Mouse (Mus musculus) stomach, embryonic 15.5 days (tissue): ENCODE data around the gene Akap10. TPM values are rescaled to one million over a fixed set of nuclear protein-coding genes. Genes with fewer than 3 reads are reported as not detected.
"Not testable (repeated sequence)": the region's sequence is repeated elsewhere in the genome, so short reads cannot be mapped to it uniquely, and the experiment has no call there.

ENCODE experiments used
- ATAC-seq: fragments of 200-750 bp; cut with Nextera tagmentation; 2 replicates; pipeline ENCODE4 v1.8.0; 2017; ENCODE audit warnings: low read depth, moderate number of reproducible peaks, moderate TSS enrichment; ENCODE audit not compliant: insufficient read depth, low FRiP score
- H3K27ac ChIP-seq: fragments of 300-500 bp; sonication (generic); 2 replicates; pipeline ENCODE4 v1.5.1; 2015; ENCODE audit warnings: mild to moderate bottlenecking, inconsistent platforms
- H3K27me3 ChIP-seq: fragments of 300-500 bp; sonication (generic); replicated peaks from 2 replicates; pipeline ENCODE4 v1.6.1; 2015; ENCODE audit warnings: inconsistent platforms
- H3K36me3 ChIP-seq: fragments of 300-500 bp; sonication (generic); 2 replicates; pipeline ENCODE4 v1.6.1; 2015; ENCODE audit warnings: inconsistent platforms
- H3K4me1 ChIP-seq: fragments of 300-500 bp; sonication (generic); 2 replicates; pipeline ENCODE4 v1.6.1; 2015; ENCODE audit warnings: inconsistent platforms
- H3K4me2 ChIP-seq: fragments of 300-500 bp; sonication (generic); 2 replicates; pipeline ENCODE4 v1.6.1; 2015; ENCODE audit warnings: mild to moderate bottlenecking, inconsistent platforms
- H3K4me3 ChIP-seq: fragments of 300-500 bp; sonication (generic); replicated peaks from 2 replicates; pipeline ENCODE4 v1.5.1; 2015; ENCODE audit warnings: inconsistent platforms
- H3K9ac ChIP-seq: fragments of 300-500 bp; sonication (generic); 2 replicates; pipeline ENCODE4 v1.6.1; 2015; ENCODE audit warnings: inconsistent platforms
- H3K9me3 ChIP-seq: fragments of 300-500 bp; sonication (generic); 2 replicates; pipeline ENCODE4 v1.6.1; 2016; ENCODE audit warnings: inconsistent platforms
- WGBS: fragments of 180-500 bp; shearing (Covaris S2); methylation state at CpG from one replicate; pipeline ENCODE4 v1.1.7; 2015; 5-methylcytosine and 5-hydroxymethylcytosine counted together
- polyA plus RNA-seq: library from polyadenylated mRNA; unstranded; fragments of >200 nt; fragmentation: Nextera tagmentation; extraction: Ambion mirVana; gene quantifications from 2 replicates; pipeline ENCODE4 v1.2.1, GENCODE M21; 2015

Akap10 gene
- polyA plus RNA-seq, 1 experiment from 2014 or later, result 16.7 TPM

- Histone ChIP-seq H3K27me3 (no peaks in the 10 kb centered on the region), H3K4me3 (peak overlapping the region; percentile 91), H3K9ac (peak overlapping the region; percentile 85), H3K27ac (peak overlapping the region; percentile 88), H3K4me1 (no peaks in the 10 kb centered on the region), H3K4me2 (peak overlapping the region; percentile 88), H3K36me3 (no peaks in the 10 kb centered on the region), H3K9me3 (no peaks in the 10 kb centered on the region)
- ATAC-seq, result peak; percentile 72
- WGBS, result under 1% methylated on average over 68 of the region's 87 CpGs
Observed at GRCm38 (mm10) chr11:61854211-61854987, 75.7 kb downstream of the Akap10 start.

GRCm38 (mm10) chr11:61853659-61854058 is 76.4 kb downstream of the Akap10 start:
- Histone ChIP-seq H3K36me3 (no peaks in the 10 kb centered on the region), H3K27me3 (no peaks in the 10 kb centered on the region), H3K4me3 (peak overlapping the region; percentile 91), H3K27ac (no peak overlapping the region), H3K4me2 (peak overlapping the region; percentile 88), H3K9me3 (no peaks in the 10 kb centered on the region), H3K9ac (0 out of 2 replicates have a peak overlapping the region, but pooled peaks have one; percentile 85), H3K4me1 (no peaks in the 10 kb centered on the region)
- ATAC-seq, result no peak
- WGBS, result 16% methylated on average over 5 of the region's 5 CpGs

- Histone ChIP-seq H3K9me3 (no peaks in the 10 kb centered on the region), H3K36me3 (no peaks in the 10 kb centered on the region), H3K27ac (no peak overlapping the region), H3K4me2 (no peak overlapping the region), H3K9ac (no peak overlapping the region), H3K4me1 (no peaks in the 10 kb centered on the region), H3K4me3 (no peak overlapping the region), H3K27me3 (no peaks in the 10 kb centered on the region)
- no peak for ATAC-seq
Observed at GRCm38 (mm10) chr11:61852916-61853315, 77.1 kb downstream of the Akap10 start.

- H3K4me3 ChIP-seq, result no peak overlapping the region
- ATAC-seq, result no peak
- H3K4me1 ChIP-seq, result no peaks in the 10 kb centered on the region
- H3K4me2 ChIP-seq, result no peak overlapping the region
- H3K36me3 ChIP-seq, result no peaks in the 10 kb centered on the region
- no peaks in the 10 kb centered on the region for H3K9me3 ChIP-seq
- 86% methylated on average over 3 of the region's 3 CpGs for WGBS
- no peaks in the 10 kb centered on the region for H3K27me3 ChIP-seq
- H3K27ac ChIP-seq, result no peak overlapping the region
- H3K9ac ChIP-seq, result no peak overlapping the region
Observed at GRCm38 (mm10) chr11:61851195-61851594, 78.9 kb downstream of the Akap10 start.

- not testable (repeated sequence) for H3K27me3 ChIP-seq, H3K27ac ChIP-seq, H3K4me2 ChIP-seq, ATAC-seq, H3K4me1 ChIP-seq, H3K4me3 ChIP-seq, H3K9me3 ChIP-seq, H3K9ac ChIP-seq
- peaks cover 13% of the 10 kb centered on the region for H3K36me3 ChIP-seq
- 75% methylated on average over 3 of the region's 3 CpGs for WGBS
Observed at GRCm38 (mm10) chr11:61840663-61841062, 89.4 kb downstream of the Akap10 start.

GRCm38 (mm10) chr11:61839940-61840339 is 90.1 kb downstream of the Akap10 start:
- no peak overlapping the region for H3K9ac ChIP-seq
- H3K27me3 ChIP-seq, result no peaks in the 10 kb centered on the region
- H3K4me3 ChIP-seq, result no peak overlapping the region
- H3K36me3 ChIP-seq, result peaks cover 13% of the 10 kb centered on the region
- no peaks in the 10 kb centered on the region for H3K4me1 ChIP-seq
- no peak for ATAC-seq
- no peaks in the 10 kb centered on the region for H3K9me3 ChIP-seq
- no peak overlapping the region for H3K4me2 ChIP-seq
- H3K27ac ChIP-seq, result no peak overlapping the region

GRCm38 (mm10) chr11:61839182-61839581 is 90.9 kb downstream of the Akap10 start:
- Histone ChIP-seq H3K4me1 (no peaks in the 10 kb centered on the region), H3K4me3 (no peak overlapping the region), H3K27me3 (no peaks in the 10 kb centered on the region), H3K9me3 (no peaks in the 10 kb centered on the region), H3K27ac (no peak overlapping the region), H3K36me3 (peaks cover 13% of the 10 kb centered on the region), H3K4me2 (no peak overlapping the region), H3K9ac (no peak overlapping the region)
- 83% methylated on average over 1 of the region's 1 CpGs for WGBS
- no peak for ATAC-seq

Other genes with a start within 250 kb of the Akap10 start
- 5.5 and 5.9 TPM in 2 replicates for gene Fam83g, start 246.2 kb downstream of the Akap10 start, polyA plus RNA-seq
- not detected in 2 replicates for gene Slc5a10, start 209.4 kb downstream of the Akap10 start, polyA plus RNA-seq
- gene Prpsap2, start 168.2 kb downstream of the Akap10 start, polyA plus RNA-seq, result 26.3 and 30.3 TPM in 2 replicates
- 10.7 and 12.0 TPM in 2 replicates for gene Ulk2, start 75.2 kb downstream of the Akap10 start, polyA plus RNA-seq
- 9.8 and 13.4 TPM in 2 replicates for gene Specc1, start 26.5 kb upstream of the Akap10 start, polyA plus RNA-seq